Mouse (Mus musculus): ENCODE data around the gene Rnaseh1.

The Rnaseh1 gene

GRCm38 (mm10) chr12:28649141-28650110 is at the start of gene Rnaseh1:
Gene Rnaseh1 (plus strand): TSS chr12:28649602.
- DNase-seq (ENCODE audit: low spot score in 2 of 2): peak; percentile 92

- no peak for DNase-seq (ENCODE audit: low spot score in 2 of 2)
Measured at GRCm38 (mm10) chr12:28602259-28602658, 47.1 kb upstream of the Rnaseh1 start.

- DNase-seq (ENCODE audit: low spot score in 2 of 2): no peak
Measured at GRCm38 (mm10) chr12:28603494-28603893, 45.9 kb upstream of the Rnaseh1 start.

DNA sequence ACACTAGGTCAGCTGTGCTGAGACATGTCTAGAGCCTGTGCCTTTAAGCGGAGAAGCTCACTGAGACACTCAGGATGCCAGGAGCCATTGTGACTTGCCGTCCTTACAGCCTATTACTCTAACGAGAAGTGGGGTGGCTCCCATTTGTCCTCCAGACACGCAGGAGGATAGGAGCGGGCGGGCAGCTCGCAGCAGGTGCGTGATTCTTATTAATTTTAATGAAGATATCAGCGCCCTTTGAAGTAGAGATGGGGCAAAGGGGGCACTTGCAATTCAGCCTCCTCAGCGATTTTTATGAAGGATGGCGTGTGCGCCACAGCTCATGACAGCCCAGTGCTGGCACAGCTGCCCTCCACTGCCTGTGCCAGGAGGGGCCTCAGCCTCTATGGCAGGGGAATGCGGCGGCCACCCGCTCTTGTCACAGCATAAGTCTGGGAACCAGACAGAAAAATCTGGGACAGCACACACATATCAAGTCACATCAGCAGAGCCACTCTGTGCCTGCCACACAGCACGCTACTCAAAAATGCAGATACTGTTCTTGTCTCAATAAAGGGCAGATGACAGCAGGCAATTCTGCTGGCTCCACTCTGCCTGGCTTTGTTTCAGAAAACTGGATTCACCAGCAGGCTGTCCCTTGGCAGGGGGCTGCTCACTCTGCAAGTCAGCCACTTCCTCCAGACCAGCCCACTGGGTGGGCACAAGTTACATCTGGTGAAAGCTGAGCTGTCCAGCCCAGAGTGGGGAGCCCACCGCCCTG is 41.7 kb upstream of the Rnaseh1 start:
- DNase-seq (ENCODE audit: low spot score in 2 of 2): peak; percentile 42 to 58

- peak; percentile 50 to 67 for DNase-seq (ENCODE audit: low spot score in 2 of 2)
Measured at GRCm38 (mm10) chr12:28612391-28612790, 37.0 kb upstream of the Rnaseh1 start.

GRCm38 (mm10) chr12:28614401-28614800 is 35.0 kb upstream of the Rnaseh1 start:
- DNase-seq (ENCODE audit: low spot score in 2 of 2): no peak

GRCm38 (mm10) chr12:28617297-28617696 is 32.1 kb upstream of the Rnaseh1 start:
- no peak for DNase-seq (ENCODE audit: low spot score in 2 of 2)

DNA sequence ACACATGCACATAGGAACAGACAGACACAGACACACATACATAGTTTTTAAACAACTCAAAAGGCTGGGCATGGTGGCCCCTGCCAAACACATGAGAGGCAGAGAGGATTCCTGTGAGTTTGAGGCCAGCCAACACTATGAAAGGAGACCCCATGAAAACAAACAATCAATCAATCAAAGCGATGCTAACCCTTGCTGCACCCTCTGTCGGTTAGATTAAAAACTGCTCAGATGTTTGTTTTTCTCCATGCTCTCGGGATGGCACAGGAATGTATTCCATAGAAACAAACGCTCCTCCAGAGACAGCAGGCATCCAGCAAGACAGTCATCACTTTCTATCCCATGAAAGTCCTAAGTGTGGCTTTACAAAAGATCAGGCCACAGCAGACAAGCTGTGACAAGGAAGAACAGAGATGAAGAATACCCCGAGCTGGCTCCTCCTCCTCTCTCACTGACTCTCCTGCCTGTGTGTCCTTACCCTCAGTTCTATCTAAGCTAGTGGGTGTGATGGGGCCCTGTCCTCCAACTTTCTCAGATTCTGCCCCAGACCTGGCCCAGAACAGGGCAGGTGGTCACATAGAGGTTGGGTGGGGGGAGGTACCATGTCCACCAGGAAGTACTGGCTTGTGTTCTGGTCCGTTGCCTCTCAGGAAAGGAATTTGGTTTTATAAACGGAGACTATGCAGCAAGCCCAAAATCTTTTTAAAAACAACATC is 27.8 kb upstream of the Rnaseh1 start:
- no peak for DNase-seq (ENCODE audit: low spot score in 2 of 2)

DNA sequence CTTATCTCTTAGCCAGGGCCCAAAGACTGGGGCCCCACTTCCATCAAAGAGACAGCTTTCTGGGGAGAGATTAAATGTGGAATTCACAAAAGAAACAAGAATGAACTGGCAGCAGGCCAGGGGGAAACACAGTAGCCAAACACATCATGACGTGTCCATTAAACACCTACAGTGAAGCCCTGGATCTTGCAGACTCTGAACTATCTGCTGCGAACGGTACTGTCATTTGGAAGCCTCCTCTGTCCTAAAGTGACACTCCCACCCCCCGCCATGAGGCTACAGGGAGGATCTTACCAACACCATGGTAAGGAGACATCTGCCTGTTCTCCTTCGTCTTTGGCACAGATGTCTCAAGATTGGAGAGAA is 27.3 kb upstream of the Rnaseh1 start:
- peak in 1 of 2 experiments; percentile 46 for DNase-seq (ENCODE audit: low spot score in 2 of 2)

- DNase-seq (ENCODE audit: low spot score in 2 of 2): no peak
Measured at GRCm38 (mm10) chr12:28622641-28623040, 26.8 kb upstream of the Rnaseh1 start.

GRCm38 (mm10) chr12:28623195-28623594 is 26.2 kb upstream of the Rnaseh1 start, which contains the start of gene Colec11:
Gene Colec11 (minus strand): TSS chr12:28623377.
- DNase-seq (ENCODE audit: low spot score in 2 of 2): no peak

GRCm38 (mm10) chr12:28624251-28624650 is 25.2 kb upstream of the Rnaseh1 start:
- no peak for DNase-seq (ENCODE audit: low spot score in 2 of 2)

- DNase-seq (ENCODE audit: low spot score in 2 of 2): no peak
Measured at GRCm38 (mm10) chr12:28625407-28625806, 24.0 kb upstream of the Rnaseh1 start.

DNA sequence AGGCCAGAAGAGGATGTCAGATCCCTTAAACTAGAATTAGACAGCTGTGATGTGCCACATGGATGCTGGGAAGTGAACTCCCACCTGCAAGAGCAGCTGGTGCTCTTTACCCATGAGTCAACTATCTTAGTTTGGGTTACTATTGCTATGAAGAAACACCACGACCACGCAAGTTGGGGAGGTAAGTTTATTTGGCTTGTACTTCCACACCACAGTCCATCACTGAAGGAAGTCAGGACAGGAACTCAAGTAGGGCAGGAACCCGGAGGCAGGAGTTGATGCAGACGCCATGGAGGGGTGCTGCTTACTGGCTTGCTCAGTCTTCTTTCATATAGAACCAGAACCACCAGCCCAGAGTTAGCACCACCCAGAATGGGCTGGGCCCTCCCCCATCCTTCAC is 22.3 kb upstream of the Rnaseh1 start:
- no peak for DNase-seq (ENCODE audit: low spot score in 2 of 2)

- DNase-seq (ENCODE audit: low spot score in 2 of 2): no peak
Measured at GRCm38 (mm10) chr12:28628436-28628835, 21.0 kb upstream of the Rnaseh1 start.

DNA sequence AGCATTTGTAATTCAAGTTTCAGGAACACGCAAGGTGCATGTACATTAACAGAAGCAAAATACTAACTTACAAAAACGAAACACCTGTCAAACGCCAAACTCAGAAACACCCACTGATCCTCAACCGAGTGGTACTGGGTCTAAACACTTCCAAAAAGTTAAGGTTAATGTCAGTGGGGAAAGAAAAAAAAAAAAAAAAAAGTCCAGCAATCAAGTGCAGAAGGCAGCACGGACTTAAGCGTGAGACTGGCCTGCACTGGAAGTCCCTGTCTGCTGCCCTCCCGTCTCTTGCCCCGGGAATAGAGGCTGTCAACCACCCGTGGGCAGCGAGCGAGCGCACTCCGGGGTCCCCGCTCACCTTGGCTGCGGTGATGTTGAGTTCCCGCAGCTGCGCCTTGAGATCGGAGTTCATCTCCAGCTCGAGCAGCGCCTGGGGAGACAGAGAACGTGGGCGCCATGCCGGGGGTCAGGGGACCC is 14.3 kb upstream of the Rnaseh1 start:
- DNase-seq (ENCODE audit: low spot score in 2 of 2): no peak

- DNase-seq (ENCODE audit: low spot score in 2 of 2): peak; percentile 92 to 95
Measured at GRCm38 (mm10) chr12:28635535-28636476, 13.6 kb upstream of the Rnaseh1 start, which contains the start of gene Rps7. Gene Rps7 (minus strand): TSS chr12:28635953.

DNA sequence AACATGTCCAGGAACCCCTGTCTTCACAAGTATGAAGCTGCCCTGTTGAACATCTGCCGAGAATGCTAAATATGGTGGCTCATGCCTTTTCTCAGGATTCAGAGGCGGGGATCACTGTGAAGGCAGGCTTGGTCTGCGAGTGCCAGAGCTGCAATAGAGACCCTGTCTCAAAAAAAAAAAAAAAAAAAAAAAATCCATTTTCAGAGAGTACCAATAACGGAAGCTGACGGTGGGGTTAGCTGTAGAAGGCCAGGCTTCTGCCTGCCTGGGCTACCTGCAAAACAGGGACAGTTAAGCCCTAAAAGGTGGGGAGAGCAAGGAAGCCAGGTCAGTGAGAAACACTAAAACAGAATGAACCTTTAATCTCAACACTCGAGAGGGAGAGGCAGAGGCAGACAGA is 12.9 kb upstream of the Rnaseh1 start:
- no peak for DNase-seq (ENCODE audit: low spot score in 2 of 2)

DNA sequence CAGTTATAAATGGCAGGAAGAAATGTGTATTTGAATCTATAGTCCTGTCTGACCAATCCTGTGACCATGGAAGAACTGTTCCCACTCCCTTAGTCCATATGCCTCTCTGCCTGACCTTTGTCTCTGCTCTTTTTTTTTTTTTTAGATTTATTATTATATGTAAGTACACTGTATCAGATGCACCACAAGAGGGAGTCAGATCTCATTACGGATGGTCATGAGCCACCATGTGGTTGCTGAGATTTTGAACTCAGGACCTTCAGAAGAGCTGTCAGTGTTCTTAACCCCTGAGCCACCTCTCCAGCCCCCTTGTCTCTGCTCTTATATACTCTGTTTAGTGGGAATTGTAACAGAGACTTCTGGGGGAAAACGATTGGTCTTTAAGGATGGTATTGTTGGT is 10.6 kb upstream of the Rnaseh1 start:
- DNase-seq (ENCODE audit: low spot score in 2 of 2): no peak

- DNase-seq (ENCODE audit: low spot score in 2 of 2): no peak
Measured at GRCm38 (mm10) chr12:28662628-28663027, 13.2 kb downstream of the Rnaseh1 start.

DNA sequence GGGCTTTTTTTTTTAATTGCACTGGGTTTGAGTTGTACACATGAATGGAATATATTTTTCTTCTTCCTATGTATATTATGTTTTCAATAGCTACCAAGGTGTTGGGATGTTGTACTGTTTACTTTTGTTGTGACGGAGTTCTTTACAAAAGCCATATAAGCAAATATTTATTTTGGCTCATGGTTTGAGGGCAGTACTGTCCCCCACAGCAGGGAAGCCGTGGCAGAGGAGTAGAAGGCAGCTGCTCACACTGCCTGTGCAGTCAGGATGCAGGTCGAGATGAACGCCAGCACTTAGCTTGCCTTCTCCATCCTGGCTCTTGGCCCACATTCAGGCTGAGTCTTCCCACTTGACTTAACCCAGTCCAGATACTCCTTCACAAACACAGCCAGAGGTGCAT is 17.3 kb downstream of the Rnaseh1 start:
- no peak for DNase-seq (ENCODE audit: low spot score in 2 of 2)

Measured in frontal cortex, postnatal 36 days (tissue).